In genomic region chr14:24275534-24275933, GRCm38 (mm10) we compare ENCODE assay signal across 12 mouse cellular contexts. TPM values are rescaled to one million over a fixed set of nuclear protein-coding genes. Genes with fewer than 3 reads are reported as not detected.
A peak's percentile ranks its signal among the peaks of the same experiment; 100 is the strongest.
DNase-seq lines count a peak whose midpoint lies in the region; ATAC-seq and TF ChIP-seq lines count a peak whose summit lies in the region.
"Had no signal": no experiment of that assay in that cellular context is flagged by ENCODE, and none has a peak within 500 bp of the region (broad histone marks: within the 10 kb centered on the region; RNA-seq: fewer than 3 reads in every experiment).

No protein-coding gene starts in this region.

- no peak for ATAC-seq in intestine, postnatal 0 days
- ATAC-seq in intestine, embryonic 15.5 days = no peak
- peak; percentile 64 for ATAC-seq in forebrain, postnatal 0 days
- ATAC-seq in erythroblast, adult 5-6 weeks (replicated peaks; ENCODE audit: low FRiP score, poor library complexity, severe bottlenecking) = no peak
- ATAC-seq: intestine, embryonic 16.5 days had no signal

- H3K4me2 ChIP-seq in intestine, postnatal 0 days (replicated peaks; ENCODE audit: low read depth) = no peak overlapping the region
- no peak overlapping the region for H3K4me2 ChIP-seq in intestine, embryonic 15.5 days (replicated peaks)
- H3K4me2 ChIP-seq in forebrain, postnatal 0 days (ENCODE audit: low read depth) = no peak overlapping the region

- no peak overlapping the region for H3K9ac ChIP-seq in intestine, postnatal 0 days (ENCODE audit: low read depth, low read length)
- no peak overlapping the region for H3K9ac ChIP-seq in intestine, embryonic 15.5 days
- no peak overlapping the region for H3K9ac ChIP-seq in forebrain, postnatal 0 days

- H3K9me3 ChIP-seq in intestine, postnatal 0 days (ENCODE audit: control insufficient read depth) = no peaks in the 10 kb centered on the region
- H3K9me3 ChIP-seq in intestine, embryonic 15.5 days = no peaks in the 10 kb centered on the region
- no peaks in the 10 kb centered on the region for H3K9me3 ChIP-seq in forebrain, postnatal 0 days (ENCODE audit: low read length)
- H3K9me3 ChIP-seq: heart, embryonic 10.5 days had no signal

- no peak overlapping the region for H3K4me3 ChIP-seq in intestine, postnatal 0 days (ENCODE audit: low read depth, low read length)
- H3K4me3 ChIP-seq in intestine, embryonic 15.5 days (replicated peaks) = no peak overlapping the region
- no peak overlapping the region for H3K4me3 ChIP-seq in forebrain, postnatal 0 days (ENCODE audit: low read depth, low read length)
- H3K4me3 ChIP-seq: heart, embryonic 10.5 days had no signal

- 31% methylated on average over 2 of the region's 2 CpGs for WGBS in intestine, postnatal 0 days
- 49% methylated on average over 2 of the region's 2 CpGs for WGBS in intestine, embryonic 15.5 days
- WGBS in forebrain, postnatal 0 days = 56% methylated on average over 2 of the region's 2 CpGs

- no peak overlapping the region for H3K27ac ChIP-seq in intestine, postnatal 0 days (ENCODE audit: low read depth, low read length)
- no peak overlapping the region for H3K27ac ChIP-seq in intestine, embryonic 15.5 days
- H3K27ac ChIP-seq in forebrain, postnatal 0 days (ENCODE audit: low read depth, low read length) = no peak overlapping the region
- H3K27ac ChIP-seq: heart, embryonic 10.5 days had no signal

- H3K27me3 ChIP-seq in intestine, postnatal 0 days (replicated peaks; ENCODE audit: control insufficient read depth, insufficient read depth, low read length) = no peaks in the 10 kb centered on the region
- no peaks in the 10 kb centered on the region for H3K27me3 ChIP-seq in intestine, embryonic 15.5 days (replicated peaks)
- no peaks in the 10 kb centered on the region for H3K27me3 ChIP-seq in forebrain, postnatal 0 days (ENCODE audit: insufficient read depth, low read length)

- peak; percentile 57 for TF ChIP-seq CTCF in intestine, postnatal 0 days (IDR thresholded peaks at IDR 0.05; ENCODE audit: low read depth)
- TF ChIP-seq CTCF in forebrain, postnatal 0 days (IDR thresholded peaks at IDR 0.05; ENCODE audit: low read depth) = peak; percentile 53

- H3K4me1 ChIP-seq in intestine, postnatal 0 days (replicated peaks; ENCODE audit: control insufficient read depth, insufficient read depth, low read length) = no peaks in the 10 kb centered on the region
- H3K4me1 ChIP-seq in intestine, embryonic 15.5 days (replicated peaks) = no peaks in the 10 kb centered on the region
- H3K4me1 ChIP-seq in forebrain, postnatal 0 days (ENCODE audit: insufficient read depth) = no peaks in the 10 kb centered on the region
- H3K4me1 ChIP-seq: heart, embryonic 10.5 days had no signal

- DNase-seq in A20 (ENCODE audit: low read depth, low spot score) (peak; percentile 30), MN1 (ENCODE audit: low spot score) (peak; percentile 38)
- DNase-seq in forebrain, postnatal 0 days = peak; percentile 43
- DNase-seq in right cerebral cortex, postnatal 36 days (ENCODE audit: low spot score in 2 of 2) = no peak
- DNase-seq: lung, adult 18-20 months had no signal

- H3K36me3 ChIP-seq in intestine, postnatal 0 days (ENCODE audit: control insufficient read depth, insufficient read depth) = no peaks in the 10 kb centered on the region
- no peaks in the 10 kb centered on the region for H3K36me3 ChIP-seq in intestine, embryonic 15.5 days
- no peaks in the 10 kb centered on the region for H3K36me3 ChIP-seq in forebrain, postnatal 0 days (ENCODE audit: insufficient read depth)
- H3K36me3 ChIP-seq: heart, embryonic 10.5 days had no signal

RNA-seq across cellular contexts. Expression of gene E330034G19Rik, which starts 17.5 kb away (rescaled TPM):
- polyA plus RNA-seq in intestine, postnatal 0 days (2015; fragmentation: Nextera tagmentation; extraction: Ambion mirVana) = not detected in 2 replicates
- not detected in 2 replicates for polyA plus RNA-seq in intestine, embryonic 15.5 days (2015; fragmentation: Nextera tagmentation; extraction: Ambion mirVana)
- 0.38 TPM in 1 of 2 replicates, not detected in the other for total RNA-seq in forebrain, postnatal 0 days (2014; rRNA removed)
- 0.19 TPM in 1 of 2 replicates, not detected in the other for polyA plus RNA-seq in forebrain, postnatal 0 days (2015; fragmentation: Nextera tagmentation; extraction: Ambion mirVana)
- total RNA-seq in erythroblast, adult 5-6 weeks (2015; ENCODE audit: low replicate concordance) = not detected in 2 replicates
- total RNA-seq in erythroblast, adult 5-6 weeks (2017; ENCODE audit: low replicate concordance) = not detected in 2 replicates
- total RNA-seq: monocyte, adult 5-6 weeks had no signal
- polyA plus RNA-seq: heart, embryonic 10.5 days; intestine, embryonic 16.5 days; urinary bladder, adult 2 months had no signal

RNA-seq across cellular contexts. Expression of gene Dlg5, which starts 29.8 kb away (rescaled TPM):
- 5.0 and 5.5 TPM in 2 replicates for polyA plus RNA-seq in intestine, postnatal 0 days (2015; fragmentation: Nextera tagmentation; extraction: Ambion mirVana)
- polyA plus RNA-seq in intestine, embryonic 15.5 days (2015; fragmentation: Nextera tagmentation; extraction: Ambion mirVana) = 10.5 and 11.8 TPM in 2 replicates
- total RNA-seq in forebrain, postnatal 0 days (2014; rRNA removed) = 45.6 and 70.6 TPM in 2 replicates
- polyA plus RNA-seq in forebrain, postnatal 0 days (2015; fragmentation: Nextera tagmentation; extraction: Ambion mirVana) = 9.5 and 14.1 TPM in 2 replicates
- total RNA-seq in erythroblast, adult 5-6 weeks (2015; ENCODE audit: low replicate concordance) = not detected in 2 replicates
- total RNA-seq in erythroblast, adult 5-6 weeks (2017; ENCODE audit: low replicate concordance) = 0.14 TPM in 1 of 2 replicates, not detected in the other

Comparison
In these comparisons a context has a peak if more than half of its experiments do, and no peak if none do; other contexts are left out.
1. DNase-seq: peak in A20 (single experiment), MN1 (single experiment) and forebrain, postnatal 0 days (single experiment); none in right cerebral cortex, postnatal 36 days (0 of 2).